Mouse (Mus musculus) cerebellum, postnatal 36 days (tissue): ENCODE data around the gene Farp1.
"Not testable (repeated sequence)": the region's sequence is repeated elsewhere in the genome, so short reads cannot be mapped to it uniquely, and the experiment has no call there.

Source experiments
- DNase-seq, 2 experiments: peaks; one replicate each; pipeline ENCODE4 v3.0.0; 2021 to 2022; ENCODE audit warnings: mixed read lengths in 2 of 2

The Farp1 gene

DNA sequence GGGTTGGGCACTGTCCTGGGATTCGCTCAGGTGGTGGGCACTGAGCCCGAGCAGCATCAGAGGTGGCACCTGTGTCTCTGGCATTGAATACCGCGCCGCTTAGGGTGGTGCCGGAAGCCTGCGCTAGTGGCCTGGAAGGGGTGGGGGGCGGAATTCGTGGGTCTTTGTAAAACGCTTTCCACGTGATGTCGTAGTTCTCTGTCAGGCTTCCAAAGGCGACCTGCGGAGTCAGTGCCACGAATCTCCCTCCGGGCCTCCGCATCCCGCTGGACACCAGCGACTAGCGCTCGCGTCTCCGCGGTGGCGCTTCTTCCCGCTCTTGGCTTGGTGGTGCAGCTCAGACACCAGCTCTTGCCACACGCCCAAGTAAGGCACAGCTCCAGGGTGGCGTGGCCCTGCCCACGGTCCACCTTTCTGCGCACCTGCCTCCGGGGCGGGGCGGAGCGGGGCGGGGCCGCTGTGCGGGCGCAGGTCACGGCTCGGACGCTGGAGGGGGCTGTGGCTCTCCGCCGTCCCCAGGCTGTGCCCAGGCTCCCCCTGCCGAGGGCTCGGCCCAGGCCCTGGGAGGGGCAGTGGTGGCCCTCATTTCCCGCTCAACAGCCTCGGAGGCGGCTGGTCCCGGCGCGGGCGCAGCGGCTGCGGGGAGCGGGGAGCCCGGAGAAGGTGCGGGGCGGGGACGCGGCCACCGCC lies at the start of gene Farp1:
Gene Farp1 (plus strand): TSS at position 228 of the 690 bp plus-strand sequence.
- peak; percentile 88 to 93 for DNase-seq

DNA sequence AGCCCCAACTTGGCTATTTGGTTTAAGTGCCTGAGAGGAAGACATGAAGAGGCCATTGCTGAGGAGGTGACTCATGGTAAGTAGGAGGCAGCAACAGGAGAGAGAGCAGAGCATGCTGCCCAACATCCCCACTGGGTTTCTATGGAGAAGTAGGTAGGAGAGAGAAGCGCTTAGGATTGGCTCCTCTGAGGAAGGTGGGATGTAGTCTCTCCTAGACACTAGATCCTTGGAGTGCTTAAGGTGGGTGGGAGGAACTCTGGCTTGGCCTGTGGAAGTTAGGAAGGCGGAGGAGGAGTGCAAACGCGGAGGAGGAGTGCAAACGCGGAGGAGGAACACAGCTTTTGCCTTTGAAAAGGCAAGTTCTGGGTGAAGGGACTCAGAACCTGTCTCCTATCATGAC lies 45.9 kb upstream of the Farp1 start:
- DNase-seq = no peak

DNA sequence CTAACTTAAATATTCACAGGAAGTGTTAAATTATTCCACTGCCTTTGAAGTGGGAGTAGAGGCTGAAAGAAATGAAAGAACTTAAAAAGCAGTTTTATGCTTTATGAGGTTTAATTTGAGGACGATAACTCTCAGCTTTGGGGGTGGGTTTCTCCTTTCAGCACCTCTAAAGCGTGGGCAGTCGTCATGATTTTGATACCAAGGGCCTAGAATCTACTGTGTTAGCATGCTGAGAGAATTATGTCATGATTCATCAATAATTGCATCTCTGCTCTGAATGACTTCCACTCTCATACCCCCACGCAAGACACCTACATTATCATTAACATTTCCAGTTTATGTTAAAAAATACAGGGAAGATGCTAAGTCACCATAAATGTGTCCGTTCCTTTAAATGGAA lies 37.3 kb upstream of the Farp1 start:
- no peak for DNase-seq

GRCm38 (mm10) chr14:121000561-121001340 lies 34.2 kb upstream of the Farp1 start:
- no peak for DNase-seq

DNA sequence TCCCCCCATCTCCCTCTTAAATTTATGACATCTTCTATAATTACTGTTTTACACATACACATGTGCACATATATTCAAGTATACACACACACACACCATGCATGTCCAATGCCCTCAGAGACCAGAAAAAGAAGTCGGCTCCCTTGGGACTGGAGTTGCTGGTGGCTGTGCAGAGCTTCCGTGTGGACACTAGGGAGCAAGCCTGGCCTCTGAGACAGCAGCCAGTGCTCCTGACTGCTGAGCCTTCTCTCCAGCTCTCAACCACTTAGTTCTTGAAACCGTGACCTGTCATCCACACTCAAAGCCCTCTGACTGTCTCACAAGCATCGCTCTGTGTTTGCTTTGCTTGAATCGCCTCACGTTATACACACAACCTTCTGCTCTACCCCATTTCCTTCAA lies 29.4 kb upstream of the Farp1 start:
- DNase-seq = peak; percentile 22 to 23

GRCm38 (mm10) chr14:121006021-121006420 lies 29.0 kb upstream of the Farp1 start:
- DNase-seq = peak; percentile 27 to 40

GRCm38 (mm10) chr14:121015114-121015690 lies 19.8 kb upstream of the Farp1 start:
- DNase-seq = no peak

DNA sequence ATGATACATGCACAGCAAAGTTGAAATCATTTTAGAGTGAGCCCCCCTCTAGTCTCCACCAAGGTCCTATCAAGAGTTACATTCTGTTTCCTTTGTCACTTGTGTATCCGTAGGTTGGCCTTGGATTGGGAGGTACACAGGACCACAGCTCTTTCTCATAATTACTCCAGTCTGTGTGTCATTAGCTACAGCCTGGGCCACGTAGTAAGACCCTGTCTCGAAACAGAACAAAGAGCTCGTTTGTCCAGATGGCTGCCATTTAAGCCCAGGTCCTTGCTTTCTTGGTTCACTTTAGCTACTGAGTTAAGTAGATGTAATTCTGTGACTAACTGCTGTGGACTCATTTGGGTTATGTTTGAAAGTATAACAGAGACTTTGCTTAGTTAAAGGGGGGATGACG lies 12.6 kb upstream of the Farp1 start:
- no peak for DNase-seq

DNA sequence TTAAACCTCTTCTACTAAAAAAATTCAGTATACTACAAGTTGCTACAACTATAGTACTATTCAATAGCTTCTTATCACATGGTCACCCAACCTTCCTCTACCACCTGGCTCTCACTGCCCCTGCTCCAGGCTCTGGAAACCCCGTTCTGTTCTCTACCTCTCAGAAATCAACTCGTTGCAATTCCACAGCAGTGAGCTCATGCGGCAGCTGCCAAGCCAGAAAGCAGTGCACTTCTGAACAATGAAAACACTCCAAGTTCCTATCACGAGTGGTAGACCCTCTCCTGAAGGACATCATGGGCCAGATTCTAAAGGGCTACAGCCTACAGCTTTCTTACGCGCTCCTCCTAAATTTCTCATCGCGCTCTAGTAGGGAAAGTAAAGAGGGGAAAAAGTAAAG lies 9.6 kb upstream of the Farp1 start:
- DNase-seq = no peak

DNA sequence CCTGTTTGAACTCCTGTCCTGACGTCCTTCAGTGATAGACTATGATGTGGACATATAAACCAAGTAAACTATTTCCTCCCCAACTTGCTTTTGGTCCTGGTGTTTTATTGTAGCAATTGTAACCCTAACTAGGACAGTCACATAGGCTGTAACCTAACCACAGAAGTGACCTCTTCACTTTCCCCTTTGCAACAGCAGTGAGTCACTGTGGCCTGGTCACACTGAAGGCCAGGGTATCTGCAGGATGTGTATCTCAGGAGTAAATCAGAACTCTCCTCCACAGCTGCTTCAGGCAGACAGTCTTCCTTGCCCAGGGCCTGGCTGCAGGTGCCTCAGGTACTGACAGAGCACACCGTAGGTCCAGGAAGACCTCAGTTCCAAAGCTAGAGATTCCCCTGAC lies 3.6 kb upstream of the Farp1 start:
- no peak for DNase-seq

GRCm38 (mm10) chr14:121034525-121034924 lies 475 bp upstream of the Farp1 start:
- DNase-seq = peak in 1 of 2 experiments; percentile 28

- peak; percentile 51 to 52 for DNase-seq
These were observed 868 bp downstream of the Farp1 start for GRCm38 (mm10) chr14:121035663-121036473.

GRCm38 (mm10) chr14:121036612-121037221 lies 1.7 kb downstream of the Farp1 start:
- peak in 1 of 2 experiments; percentile 27 for DNase-seq

GRCm38 (mm10) chr14:121037276-121037675 lies 2.3 kb downstream of the Farp1 start:
- no peak for DNase-seq

DNA sequence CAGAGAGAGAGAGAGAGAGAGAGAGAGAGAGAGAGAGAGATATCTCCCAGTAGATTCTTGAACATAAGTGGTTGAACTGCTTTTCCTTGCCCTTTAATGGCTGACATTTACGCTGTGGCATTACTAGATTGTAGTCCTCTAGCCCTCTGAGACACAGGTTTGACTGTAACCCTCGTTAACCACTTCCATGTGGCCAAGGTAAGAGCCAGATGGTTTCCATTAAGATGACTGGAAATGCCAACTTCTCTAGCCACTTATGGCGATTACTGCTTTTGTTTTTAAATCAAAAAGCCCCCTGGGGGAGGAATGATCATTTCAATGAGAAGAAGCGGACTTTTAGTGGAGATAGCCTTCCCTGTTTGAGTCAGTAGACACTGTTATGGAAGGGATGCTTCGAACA lies 3.7 kb downstream of the Farp1 start:
- DNase-seq = no peak

GRCm38 (mm10) chr14:121044145-121044544 lies 9.1 kb downstream of the Farp1 start:
- DNase-seq = no peak

- DNase-seq = no peak
These were observed 11.4 kb downstream of the Farp1 start for GRCm38 (mm10) chr14:121046313-121046961.

DNA sequence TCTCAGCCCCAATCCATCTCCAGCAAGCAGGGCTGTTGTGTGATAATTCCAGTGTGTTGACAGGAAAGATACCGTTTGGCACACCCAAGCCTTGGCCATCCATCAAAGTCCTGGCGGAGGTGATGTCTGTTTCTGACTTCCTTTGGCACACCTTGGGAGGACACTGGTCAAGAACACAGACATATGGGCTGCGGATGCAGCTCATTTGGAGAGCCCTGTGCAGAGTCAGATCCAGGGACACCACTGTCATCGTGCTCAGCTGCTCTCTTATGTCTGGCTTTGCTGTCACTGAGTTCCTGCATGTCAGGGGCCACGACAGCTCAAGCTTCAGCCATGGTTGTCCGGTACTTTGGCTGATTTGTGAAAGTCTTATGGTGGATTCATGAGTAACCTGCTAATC lies 12.8 kb downstream of the Farp1 start:
- no peak for DNase-seq

GRCm38 (mm10) chr14:121051002-121051401 lies 16.0 kb downstream of the Farp1 start:
- not testable (repeated sequence) for DNase-seq

DNA sequence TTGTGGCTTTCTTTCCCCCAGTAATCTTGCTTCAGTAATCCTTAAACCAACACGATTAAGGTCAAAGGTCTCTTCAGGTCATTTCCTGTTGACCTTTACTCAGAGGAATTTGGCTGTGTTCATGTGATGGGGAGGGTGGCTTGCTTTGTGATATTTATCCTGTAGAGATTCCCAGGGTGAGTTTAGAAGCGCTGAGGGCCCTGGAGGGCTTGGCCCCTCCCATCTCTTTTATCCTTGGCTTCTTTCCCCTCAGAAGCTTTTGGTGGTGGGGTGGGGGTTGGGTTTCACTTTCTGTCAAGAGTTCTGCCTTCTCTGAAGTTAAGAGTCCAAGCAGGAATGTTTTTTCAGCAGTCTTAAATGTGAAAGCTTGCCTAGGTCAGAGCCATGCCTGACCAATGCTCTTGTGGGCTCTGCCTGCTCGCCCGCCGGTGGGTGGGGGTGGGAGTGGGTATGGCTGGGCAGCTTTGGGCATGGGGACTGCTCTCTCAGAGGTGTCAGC lies 18.1 kb downstream of the Farp1 start:
- DNase-seq = no peak

DNA sequence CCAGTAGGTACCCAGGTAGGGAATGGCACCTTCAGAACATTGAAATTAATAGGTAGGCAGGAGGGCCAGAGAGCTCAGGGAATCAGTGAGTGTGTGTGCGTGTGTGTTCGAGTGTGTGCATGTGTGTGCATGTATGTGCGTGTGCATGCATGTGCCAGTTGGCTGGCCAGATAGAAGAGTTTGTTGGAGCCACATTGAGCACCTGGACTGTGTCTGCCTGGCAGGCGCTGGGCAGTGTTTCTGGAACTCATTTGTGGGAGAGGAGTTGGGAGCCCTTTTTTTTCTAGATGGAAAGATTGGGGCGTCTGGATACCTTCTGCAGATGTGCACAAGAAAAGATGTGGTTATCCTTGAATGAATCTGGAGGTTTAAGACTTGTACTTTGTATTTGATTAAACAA lies 19.1 kb downstream of the Farp1 start:
- no peak for DNase-seq

DNA sequence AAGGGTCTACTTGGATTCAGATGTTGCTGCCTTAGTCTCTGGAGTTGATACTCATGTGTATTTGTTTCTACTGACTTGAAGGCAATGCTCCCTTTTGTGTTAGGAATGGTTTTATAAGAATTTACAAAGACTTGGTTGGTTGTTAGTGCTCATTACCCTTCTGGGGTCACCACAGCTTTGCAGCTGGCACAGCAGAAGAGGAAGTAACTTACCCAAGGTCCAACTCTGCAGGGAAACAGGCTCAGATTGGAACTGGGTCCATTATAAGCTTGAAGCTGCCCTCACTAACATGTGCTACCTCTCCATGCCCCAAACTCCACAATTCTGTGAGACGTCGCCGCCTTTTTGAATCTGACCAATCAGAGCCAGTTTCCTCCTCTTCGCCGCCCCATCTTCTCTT lies 22.8 kb downstream of the Farp1 start:
- no peak for DNase-seq
